Mouse (Mus musculus) liver, embryonic 14.5 days (tissue): Measurements from ENCODE around the gene Nmd3. TPM values are rescaled to one million over a fixed set of nuclear protein-coding genes. Genes with fewer than 3 reads are reported as not detected.

Source experiments
- ATAC-seq: fragments of 200-750 bp; cut with Nextera tagmentation; 2 replicates; pipeline ENCODE4 v1.8.0; 2017; ENCODE audit warnings: moderate number of reproducible peaks, mild to moderate bottlenecking, moderate library complexity; ENCODE audit not compliant: insufficient read depth
- DNase-seq, 3 experiments: peaks; one replicate each; pipeline ENCODE4 v3.0.0-alpha.2; 2012 to 2013; ENCODE audit warnings: low read depth in 3 of 3, low spot score in 3 of 3
- H3K27ac ChIP-seq: fragments of 300-500 bp; sonication (generic); 2 replicates; pipeline ENCODE4 v1.5.1; 2014; ENCODE audit warnings: moderate library complexity, mild to moderate bottlenecking, control low read depth, inconsistent platforms
- H3K27me3 ChIP-seq: fragments of 300-500 bp; sonication (generic); 2 replicates; pipeline ENCODE4 v1.6.1; 2014; ENCODE audit warnings: mild to moderate bottlenecking, low read length, moderate library complexity; ENCODE audit not compliant: control insufficient read depth, insufficient read depth
- H3K36me3 ChIP-seq: fragments of 300-500 bp; sonication (generic); replicated peaks from 2 replicates; pipeline ENCODE4 v1.6.1; 2014; ENCODE audit warnings: low read depth; ENCODE audit not compliant: control insufficient read depth, insufficient read depth
- H3K4me1 ChIP-seq, 2 experiments: fragments of 200-500 bp in 1 of 2; fragments of 300-500 bp in 1 of 2; sonication (generic) in 1 of 2; replicated peaks; 2 replicates each; pipeline ENCODE4 v1.6.1; 2012 to 2014; ENCODE audit warnings: antibody characterized with exemption in 1 of 2, inconsistent platforms in 1 of 2, low read length in 1 of 2; ENCODE audit not compliant: control insufficient read depth in 2 of 2, insufficient read depth in 2 of 2
- H3K4me2 ChIP-seq: fragments of 300-500 bp; sonication (generic); 2 replicates; pipeline ENCODE4 v1.6.1; 2014; ENCODE audit warnings: low read depth, mild to moderate bottlenecking, control low read depth, moderate library complexity
- H3K4me3 ChIP-seq, 2 experiments: fragments of 200-500 bp in 1 of 2; fragments of 300-500 bp in 1 of 2; sonication (generic) in 1 of 2; 2 replicates each; pipeline ENCODE4 v1.5.1; 2012 to 2014; ENCODE audit warnings: low read depth in 2 of 2, low read length in 2 of 2, mild to moderate bottlenecking in 2 of 2, control low read depth in 1 of 2, inconsistent platforms in 1 of 2, moderate library complexity in 1 of 2; ENCODE audit not compliant: insufficient read depth in 1 of 2
- H3K9ac ChIP-seq: fragments of 300-500 bp; sonication (generic); replicated peaks from 2 replicates; pipeline ENCODE4 v1.6.1; 2014; ENCODE audit warnings: mild to moderate bottlenecking, control low read depth, moderate library complexity
- H3K9me3 ChIP-seq: fragments of 300-500 bp; sonication (generic); 2 replicates; pipeline ENCODE4 v1.6.1; 2016; ENCODE audit warnings: low read length, mixed read lengths; ENCODE audit not compliant: control insufficient read depth
- CTCF ChIP-seq: IDR thresholded peaks from 2 replicates; pipeline ENCODE4 v1.5.1; 2016; ENCODE audit warnings: antibody characterized with exemption, low read depth, control low read depth
- EP300 ChIP-seq: IDR thresholded peaks from 2 replicates; pipeline ENCODE4 v1.6.1; 2016; ENCODE audit warnings: antibody characterized with exemption, low read depth
- WGBS: fragments of 180-500 bp; shearing (Covaris S2); extraction: QIAGEN DNeasy Blood & Tissue Kit; methylation state at CpG from one replicate; pipeline ENCODE4 v1.1.7; 2014; ENCODE audit not compliant: insufficient replicate concordance; 5-methylcytosine and 5-hydroxymethylcytosine counted together
- polyA plus RNA-seq, 2 experiments: library from polyadenylated mRNA; depleted of rRNA in 1 of 2; stranded (reverse) in 1 of 2; unstranded in 1 of 2; fragments of >200 nt; fragmentation: Nextera tagmentation in 1 of 2; extraction: Ambion mirVana in 1 of 2; gene quantifications; 2 replicates each; pipeline versions ENCODE4 v1.2.1 to v1.2.3; 2012 to 2014

The Nmd3 gene
- polyA plus RNA-seq, 2 experiments, result 23.5 to 81.7 TPM

- H3K4me1 ChIP-seq, result peaks cover 2 to 3% of the 10 kb centered on the region in 2 experiments; a peak in 3 of 4 replicates
- no peak overlapping the region for H3K9ac ChIP-seq
- H3K4me3 ChIP-seq, result no peak overlapping the region
- 70% methylated on average over 6 of the region's 6 CpGs for WGBS
- H3K36me3 ChIP-seq, result no peaks in the 10 kb centered on the region
- no peak for TF ChIP-seq CTCF
- TF ChIP-seq EP300, result no peak
- DNase-seq, result no peak
- H3K9me3 ChIP-seq, result no peaks in the 10 kb centered on the region
- no peak overlapping the region for H3K4me2 ChIP-seq
- H3K27me3 ChIP-seq, result no peaks in the 10 kb centered on the region
- H3K27ac ChIP-seq, result no peak overlapping the region
- no peak for ATAC-seq
These were observed 4.3 kb upstream of the Nmd3 start for GRCm38 (mm10) chr3:69717476-69717875.

- no peaks in the 10 kb centered on the region for H3K27me3 ChIP-seq
- H3K4me2 ChIP-seq, result peak overlapping the region; percentile 94
- peaks cover 9 to 12% of the 10 kb centered on the region in 2 experiments for H3K4me1 ChIP-seq
- DNase-seq, result peak in 2 of 3 experiments; percentile 25 to 38
- no peaks in the 10 kb centered on the region for H3K9me3 ChIP-seq
- WGBS, result 0% methylated on average over 58 of the region's 58 CpGs
- H3K27ac ChIP-seq, result peak overlapping the region; percentile 71
- peaks cover under 1% of the 10 kb centered on the region; the same call in 1 of the 2 replicates for H3K36me3 ChIP-seq
- peak overlapping the region; percentile 98 for H3K9ac ChIP-seq
- peak; percentile 73 for ATAC-seq
- H3K4me3 ChIP-seq, result peak overlapping the region; percentile 89 to 96
- TF ChIP-seq EP300, result no peak
- no peak for TF ChIP-seq CTCF
These were observed 542 bp downstream of the Nmd3 start for GRCm38 (mm10) chr3:69722187-69722867.

- peak overlapping the region; percentile 94 for H3K4me2 ChIP-seq
- 29% methylated on average over 7 of the region's 7 CpGs for WGBS
- H3K9me3 ChIP-seq, result no peaks in the 10 kb centered on the region
- H3K4me1 ChIP-seq, result peaks cover 9 to 12% of the 10 kb centered on the region in 2 experiments
- H3K4me3 ChIP-seq, result peak overlapping the region; percentile 89 to 96
- no peak for ATAC-seq
- H3K27me3 ChIP-seq, result no peaks in the 10 kb centered on the region
- no peak overlapping the region for H3K27ac ChIP-seq
- TF ChIP-seq EP300, result no peak
- no peak for TF ChIP-seq CTCF
- DNase-seq, result no peak
- H3K36me3 ChIP-seq, result peaks cover 2% of the 10 kb centered on the region; the same call in 1 of the 2 replicates
- H3K9ac ChIP-seq, result peak overlapping the region; percentile 98
These were observed 1.4 kb downstream of the Nmd3 start for GRCm38 (mm10) chr3:69723161-69723560.

GRCm38 (mm10) chr3:69730930-69731329, 9.1 kb downstream of the Nmd3 start:
- H3K27me3 ChIP-seq, result no peaks in the 10 kb centered on the region
- TF ChIP-seq CTCF (no peak), EP300 (no peak)
- no peak for ATAC-seq
- H3K9me3 ChIP-seq, result no peaks in the 10 kb centered on the region
- no peak overlapping the region for H3K4me2 ChIP-seq
- no peak for DNase-seq
- no peaks in the 10 kb centered on the region for H3K4me1 ChIP-seq
- H3K36me3 ChIP-seq, result peaks cover 28% of the 10 kb centered on the region
- H3K27ac ChIP-seq, result no peak overlapping the region
- H3K4me3 ChIP-seq, result no peak overlapping the region
- no peak overlapping the region for H3K9ac ChIP-seq

GRCm38 (mm10) chr3:69733939-69734338, 12.2 kb downstream of the Nmd3 start:
- H3K9ac ChIP-seq, result no peak overlapping the region
- ATAC-seq, result no peak
- H3K4me3 ChIP-seq, result no peak overlapping the region
- peaks cover 32% of the 10 kb centered on the region for H3K36me3 ChIP-seq
- TF ChIP-seq CTCF, result no peak
- no peak for TF ChIP-seq EP300
- DNase-seq, result no peak
- H3K27ac ChIP-seq, result no peak overlapping the region
- H3K27me3 ChIP-seq, result no peaks in the 10 kb centered on the region
- WGBS, result 76% methylated on average over 2 of the region's 2 CpGs
- no peak overlapping the region for H3K4me2 ChIP-seq
- no peaks in the 10 kb centered on the region for H3K9me3 ChIP-seq
- H3K4me1 ChIP-seq, result no peaks in the 10 kb centered on the region
